Mouse (Mus musculus) ovary, postnatal 36 days (tissue): ENCODE results near the gene Znrf1.

Experiments
- DNase-seq: peaks from one replicate; pipeline ENCODE4 v3.0.0; 2022; ENCODE audit warnings: low spot score, mixed read lengths

The Znrf1 gene

GRCm38 (mm10) chr8:111631589-111631988 lies 95.7 kb downstream of the Znrf1 start:
- no peak for DNase-seq

- DNase-seq, result no peak
Observed at GRCm38 (mm10) chr8:111632976-111633375, 97.1 kb downstream of the Znrf1 start.

- no peak for DNase-seq
Observed at GRCm38 (mm10) chr8:111638086-111638485, 102.2 kb downstream of the Znrf1 start.

GRCm38 (mm10) chr8:111641064-111641463 lies 105.2 kb downstream of the Znrf1 start:
- no peak for DNase-seq

GRCm38 (mm10) chr8:111642496-111642895 lies 106.6 kb downstream of the Znrf1 start:
- no peak for DNase-seq

- no peak for DNase-seq
Observed at GRCm38 (mm10) chr8:111642939-111643263, 107.0 kb downstream of the Znrf1 start.

- DNase-seq, result peak; percentile 90
Observed at GRCm38 (mm10) chr8:111643264-111644141, 107.6 kb downstream of the Znrf1 start, which contains the start of gene Zfp1. Gene Zfp1, plus strand, starts transcription at chr8:111643401.

GRCm38 (mm10) chr8:111644286-111645051 lies 108.6 kb downstream of the Znrf1 start:
- DNase-seq, result peak; percentile 14

- DNase-seq, result no peak
Observed at GRCm38 (mm10) chr8:111645715-111646114, 109.8 kb downstream of the Znrf1 start.

- no peak for DNase-seq
Observed at GRCm38 (mm10) chr8:111648834-111649233, 112.9 kb downstream of the Znrf1 start.

GRCm38 (mm10) chr8:111650651-111651050 lies 114.8 kb downstream of the Znrf1 start:
- DNase-seq, result no peak

- DNase-seq, result no peak
Observed at GRCm38 (mm10) chr8:111653524-111653923, 117.6 kb downstream of the Znrf1 start.

- DNase-seq, result no peak
Observed at GRCm38 (mm10) chr8:111657312-111657854, 121.5 kb downstream of the Znrf1 start.

GRCm38 (mm10) chr8:111658819-111659423 lies 123.0 kb downstream of the Znrf1 start:
- no peak for DNase-seq

GRCm38 (mm10) chr8:111662473-111662872 lies 126.6 kb downstream of the Znrf1 start:
- DNase-seq, result peak; percentile 82

GRCm38 (mm10) chr8:111666751-111667150 lies 130.9 kb downstream of the Znrf1 start:
- DNase-seq, result no peak
